Mouse (Mus musculus) MEL (cell line): ENCODE results near the gene Hist1h2af.

ENCODE experiments used
- CTCF ChIP-seq, 3 experiments: IDR thresholded peaks in 2 of 3; conservative IDR thresholded peaks in 1 of 3; 2 replicates each; pipeline ENCODE4 v1.5.1; 2011 to 2012; ENCODE audit warnings: low read length in 3 of 3, low read depth in 2 of 3, mild to moderate bottlenecking in 2 of 3, improper control_type of control experiment in 1 of 3, inconsistent platforms in 1 of 3, mixed read lengths in 1 of 3, moderate library complexity in 1 of 3; ENCODE audit not compliant: control insufficient read depth in 1 of 3, insufficient read depth in 1 of 3, poor library complexity in 1 of 3, severe bottlenecking in 1 of 3
- GABPA ChIP-seq: IDR thresholded peaks from 2 replicates; pipeline ENCODE4 v1.6.1; 2012; ENCODE audit warnings: low read depth, mild to moderate bottlenecking, inconsistent platforms, low read length, improper control_type of control experiment, moderate library complexity
- MAFK ChIP-seq: IDR thresholded peaks from 2 replicates; pipeline ENCODE4 v1.6.1; 2011; ENCODE audit warnings: low read depth, mild to moderate bottlenecking, low read length, improper control_type of control experiment, borderline replicate concordance
- MAX ChIP-seq: IDR thresholded peaks from 2 replicates; pipeline ENCODE4 v1.6.1; 2011; ENCODE audit warnings: low read length, improper control_type of control experiment

DNA sequence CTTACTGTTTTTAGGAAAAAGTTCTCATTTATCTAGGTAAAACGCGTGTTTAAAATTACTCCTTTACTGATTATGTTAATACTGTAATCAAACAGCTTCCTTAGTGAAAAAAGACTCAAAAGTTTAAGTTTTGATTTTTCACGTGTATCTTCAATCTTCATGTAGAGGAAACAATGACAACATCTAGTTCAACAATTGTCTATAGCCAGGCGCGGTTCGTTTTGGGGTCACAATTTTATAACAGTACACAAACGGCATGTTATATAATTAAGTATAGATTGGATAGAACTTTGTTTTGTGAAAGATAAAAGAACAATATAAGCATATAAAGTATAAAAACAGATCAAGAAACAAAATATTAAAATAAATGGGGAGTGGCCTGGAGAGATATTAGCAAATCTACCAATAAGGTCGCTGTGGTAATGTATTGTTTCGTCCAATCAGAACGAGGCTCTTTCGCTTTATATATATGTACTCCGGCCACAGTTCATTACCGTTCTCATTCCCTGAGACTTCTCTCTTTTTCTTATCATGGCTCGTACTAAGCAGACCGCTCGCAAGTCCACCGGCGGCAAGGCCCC, 41.7 kb downstream of the Hist1h2af start, which contains the start of gene Hist1h3d:
- no peak for TF ChIP-seq CTCF (IDR thresholded peaks at IDR 0.05 in 2 of 3, conservative IDR thresholded peaks at IDR 0.05 in 1 of 3; ENCODE audit: control insufficient read depth in 1 of 3, insufficient read depth in 1 of 3, low read depth in 2 of 3, low read length in 3 of 3, poor library complexity in 1 of 3, severe bottlenecking in 1 of 3)
- no peak for TF ChIP-seq MAFK
- no peak for TF ChIP-seq GABPA
- no peak for TF ChIP-seq MAX
